Mouse (Mus musculus) lung, postnatal 36 days (tissue): Measurements from ENCODE around the gene Gm20821.
"Not testable (repeated sequence)": the region's sequence is repeated elsewhere in the genome, so short reads cannot be mapped to it uniquely, and the experiment has no call there.

ENCODE experiments used
- DNase-seq: peaks from one replicate; pipeline ENCODE4 v3.0.0; 2022; ENCODE audit warnings: mixed read lengths

Gm20821 gene

GRCm38 (mm10) chrY:9781504-9781903, at the start of gene Gm20821:
Gene Gm20821, plus strand, starts transcription at chrY:9781804.
- not testable (repeated sequence) for DNase-seq
